Mouse (Mus musculus) brain, embryonic 14.5 days (tissue): Measurements from ENCODE around the gene Dlgap1.

Experiments used
- CTCF ChIP-seq: fragments of 200-500 bp; IDR thresholded peaks from 2 replicates; pipeline ENCODE4 v1.5.1; 2012; ENCODE audit warnings: inconsistent platforms, mild to moderate bottlenecking, moderate library complexity, borderline replicate concordance; ENCODE audit not compliant: insufficient read depth, insufficient read length; ENCODE audit errors: extremely low read depth
- POLR2A ChIP-seq: fragments of 200-500 bp; IDR thresholded peaks from 2 replicates; pipeline ENCODE4 v1.6.1; 2012; ENCODE audit warnings: mild to moderate bottlenecking, inconsistent platforms, borderline replicate concordance; ENCODE audit not compliant: poor library complexity, insufficient read depth, insufficient read length, severe bottlenecking; ENCODE audit errors: extremely low read depth

DNA sequence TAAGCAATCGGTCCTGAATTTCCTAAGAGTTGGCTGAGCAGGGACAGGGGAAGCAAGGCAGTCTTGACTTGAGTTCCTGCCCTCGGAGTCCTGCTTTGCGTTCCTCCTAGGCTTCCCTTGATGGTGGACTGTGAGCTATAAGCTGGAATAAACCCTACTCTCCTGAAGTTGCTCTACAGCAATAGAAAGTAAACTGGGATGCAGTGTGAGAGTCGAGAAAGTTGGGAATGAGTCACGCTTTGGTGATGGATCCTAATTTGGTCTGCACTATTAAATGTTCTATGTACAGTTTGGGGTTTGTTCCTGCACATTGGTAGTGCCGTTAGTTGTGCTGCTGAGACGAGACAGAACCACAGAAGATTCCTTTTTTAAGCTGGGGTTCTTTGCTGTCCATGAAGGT lies 348.9 kb downstream of the Dlgap1 start:
- TF ChIP-seq POLR2A, result no peak
- TF ChIP-seq CTCF, result no peak
